Mouse (Mus musculus) cerebellum, postnatal 25 days (tissue): Measurements from ENCODE around the gene Cldn6.

Source experiments
- DNase-seq, 2 experiments: peaks; one replicate each; pipeline ENCODE4 v3.0.0; 2021; ENCODE audit warnings: mixed read lengths in 2 of 2

Cldn6 gene

GRCm38 (mm10) chr17:23675127-23675526, 3.9 kb upstream of the Cldn6 start:
- peak; percentile 66 to 84 for DNase-seq

- peak; percentile 60 to 75 for DNase-seq
Measured at GRCm38 (mm10) chr17:23675564-23676281, 3.3 kb upstream of the Cldn6 start.

- peak; percentile 68 to 84 for DNase-seq
Measured at GRCm38 (mm10) chr17:23676473-23677031, 2.5 kb upstream of the Cldn6 start.

- DNase-seq = peak; percentile 88 to 93
Measured at GRCm38 (mm10) chr17:23677236-23677679, 1.8 kb upstream of the Cldn6 start, which contains the start of gene Tnfrsf12a. Gene Tnfrsf12a (minus strand): TSS chr17:23677468.

- DNase-seq = no peak
Measured at GRCm38 (mm10) chr17:23680336-23680735, 1.3 kb downstream of the Cldn6 start.

- DNase-seq = no peak
Measured at GRCm38 (mm10) chr17:23681086-23681485, 2.0 kb downstream of the Cldn6 start.

- no peak for DNase-seq
Measured at GRCm38 (mm10) chr17:23682092-23682491, 3.0 kb downstream of the Cldn6 start.

GRCm38 (mm10) chr17:23682530-23682929, 3.5 kb downstream of the Cldn6 start:
- no peak for DNase-seq

- DNase-seq = no peak
Measured at GRCm38 (mm10) chr17:23683226-23683625, 4.2 kb downstream of the Cldn6 start.

GRCm38 (mm10) chr17:23683856-23684672, 5.0 kb downstream of the Cldn6 start, which contains the start of gene Cldn9:
Gene Cldn9 (minus strand): TSS chr17:23684026.
- no peak for DNase-seq

GRCm38 (mm10) chr17:23694491-23694890, 15.4 kb downstream of the Cldn6 start:
- DNase-seq = no peak

GRCm38 (mm10) chr17:23695801-23696200, 16.8 kb downstream of the Cldn6 start:
- DNase-seq = no peak

- peak; percentile 75 to 83 for DNase-seq
Measured at GRCm38 (mm10) chr17:23699131-23700077, 20.4 kb downstream of the Cldn6 start.

- peak; percentile 94 to 97 for DNase-seq
Measured at GRCm38 (mm10) chr17:23700079-23700478, 21.0 kb downstream of the Cldn6 start.

- no peak for DNase-seq
Measured at GRCm38 (mm10) chr17:23703301-23703700, 24.3 kb downstream of the Cldn6 start.

- DNase-seq = peak; percentile 13 to 43
Measured at GRCm38 (mm10) chr17:23704741-23705140, 25.7 kb downstream of the Cldn6 start.

- DNase-seq = peak in 1 of 2 experiments; percentile 10
Measured at GRCm38 (mm10) chr17:23705525-23706104, 26.6 kb downstream of the Cldn6 start.

GRCm38 (mm10) chr17:23706212-23706611, 27.2 kb downstream of the Cldn6 start:
- DNase-seq = peak; percentile 89 to 91

GRCm38 (mm10) chr17:23717003-23717402, 38.0 kb downstream of the Cldn6 start:
- no peak for DNase-seq

GRCm38 (mm10) chr17:23719455-23719854, 40.4 kb downstream of the Cldn6 start:
- DNase-seq = no peak

GRCm38 (mm10) chr17:23721886-23722285, 42.8 kb downstream of the Cldn6 start:
- DNase-seq = no peak
